Mouse (Mus musculus) fibroblast of lung, adult 2 months (primary cell): ENCODE results near the gene Sh2b2.
"Not testable (repeated sequence)": the region's sequence is repeated elsewhere in the genome, so short reads cannot be mapped to it uniquely, and the experiment has no call there.

Experiments
- DNase-seq: peaks from one replicate; pipeline ENCODE4 v3.0.0-alpha.2; 2011; ENCODE audit warnings: low read depth

Sh2b2 gene

DNA sequence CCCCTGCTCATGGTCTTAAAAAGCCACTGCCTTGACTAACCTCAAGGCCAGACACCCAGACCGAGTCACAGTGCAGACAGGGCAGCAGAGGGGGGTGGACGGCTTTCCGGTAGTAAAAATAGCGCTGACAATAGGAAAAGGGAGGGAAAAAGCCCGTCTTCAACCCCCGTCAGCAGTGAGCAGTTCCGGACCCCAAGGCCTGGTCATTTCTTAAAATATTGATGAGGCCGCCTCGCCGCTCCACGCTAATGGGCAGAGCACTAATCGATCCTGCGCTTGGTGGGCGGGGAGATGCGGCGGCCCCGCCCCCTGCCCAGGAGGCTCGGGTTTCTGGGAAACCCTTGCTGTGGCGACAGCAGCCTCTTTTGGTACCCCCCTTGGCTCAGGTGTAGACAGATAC is 8.7 kb downstream of the Sh2b2 start:
- no peak for DNase-seq

DNA sequence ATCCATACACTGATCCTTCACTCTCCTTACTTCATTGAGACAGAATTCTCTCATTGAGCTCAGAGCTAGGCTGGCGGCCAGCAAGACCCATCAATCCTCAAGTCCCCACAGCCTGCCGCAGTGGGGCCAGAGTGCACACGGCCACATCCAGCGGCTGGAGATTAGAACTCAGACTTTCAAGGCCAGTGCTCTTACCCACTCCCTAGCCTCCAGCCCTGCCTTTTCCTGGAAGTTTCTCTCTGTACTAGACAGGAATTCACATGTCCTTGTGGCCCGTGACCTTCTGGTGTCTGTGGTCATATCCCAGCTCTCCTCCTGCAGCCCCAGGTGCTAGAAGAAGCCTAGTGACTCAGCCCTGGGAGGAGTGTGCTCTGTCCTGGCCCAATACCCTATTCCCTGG is 9.7 kb downstream of the Sh2b2 start:
- DNase-seq, result no peak

DNA sequence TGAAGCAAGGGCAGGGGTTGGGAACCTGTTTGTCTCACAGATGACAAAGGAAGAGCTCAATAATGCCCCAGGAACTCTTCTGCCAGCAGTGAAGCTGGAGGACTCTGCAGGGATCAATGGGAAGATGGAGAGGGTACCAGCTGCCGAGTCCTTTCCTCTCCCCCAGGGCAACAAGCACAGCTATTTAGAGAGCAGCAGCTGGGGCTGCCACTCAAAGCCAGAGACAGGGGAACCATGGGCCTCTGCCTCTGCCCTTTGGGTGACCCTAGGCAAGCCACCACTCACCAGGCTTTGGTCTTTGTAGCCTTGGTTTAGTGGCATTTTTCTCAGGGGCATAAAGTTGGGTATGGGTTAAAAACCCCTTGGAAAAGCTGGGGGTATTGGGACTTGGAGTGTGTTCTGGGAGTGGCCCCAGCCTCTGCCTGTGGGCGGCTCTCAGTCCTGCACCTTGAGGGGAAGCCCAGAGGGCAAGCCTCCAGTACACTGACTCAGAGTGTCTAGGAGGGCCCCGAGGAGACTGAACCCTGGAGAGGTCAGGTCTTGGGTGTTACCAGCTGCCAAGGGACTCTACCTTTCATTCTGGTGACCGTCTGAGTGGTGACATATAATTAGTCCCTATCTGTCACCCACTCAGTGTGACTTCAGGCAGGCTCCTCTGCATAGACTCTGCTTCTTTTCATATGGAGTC is 15.9 kb downstream of the Sh2b2 start:
- DNase-seq, result no peak

- DNase-seq, result no peak
Measured at GRCm38 (mm10) chr5:136226246-136226876, 20.0 kb downstream of the Sh2b2 start.

- no peak for DNase-seq
Measured at GRCm38 (mm10) chr5:136218585-136218984, 27.8 kb downstream of the Sh2b2 start.

DNA sequence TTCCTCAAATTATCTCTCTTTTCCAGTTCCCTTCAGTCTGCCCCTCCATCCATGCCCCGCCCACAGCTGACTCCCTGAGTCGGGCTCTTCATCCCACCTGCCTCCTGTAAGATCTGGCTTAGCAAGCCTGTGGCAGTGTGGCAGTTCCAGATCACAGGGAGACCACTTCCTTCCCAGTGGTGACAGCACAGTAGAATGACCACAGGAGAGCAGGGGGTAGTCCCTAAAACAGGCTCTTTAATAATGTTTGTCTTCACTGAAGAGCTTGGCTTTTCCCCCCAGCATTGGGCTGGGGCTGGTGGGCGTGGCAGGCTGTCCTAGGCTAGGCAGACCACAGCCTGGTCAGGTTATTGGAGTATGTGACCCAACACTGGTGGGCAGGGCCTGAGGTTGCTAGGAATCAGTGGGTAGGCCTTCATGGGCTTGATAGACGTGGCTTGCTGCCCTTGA is 28.4 kb downstream of the Sh2b2 start:
- no peak for DNase-seq

GRCm38 (mm10) chr5:136217004-136217665 is 29.2 kb downstream of the Sh2b2 start:
- DNase-seq, result no peak

DNA sequence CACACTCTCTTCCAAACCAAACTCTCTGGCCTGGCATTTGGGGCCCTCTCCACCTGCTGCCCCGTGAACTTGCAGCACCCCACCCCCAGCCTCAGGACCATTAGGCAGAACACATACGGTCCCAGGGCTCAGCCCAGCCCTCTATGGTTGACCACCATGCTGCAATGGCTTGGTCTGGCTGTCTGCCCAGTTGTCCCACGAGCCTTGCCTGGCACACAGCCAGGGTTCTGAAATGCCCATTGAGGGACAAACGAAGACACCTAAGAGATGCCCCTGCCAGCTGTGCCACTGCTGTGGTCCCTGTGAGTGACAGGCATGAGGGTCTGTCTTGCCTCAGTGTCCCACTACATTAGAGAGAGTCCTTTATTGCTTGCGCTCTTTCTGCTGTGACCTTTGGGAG is 30.4 kb downstream of the Sh2b2 start:
- no peak for DNase-seq

DNA sequence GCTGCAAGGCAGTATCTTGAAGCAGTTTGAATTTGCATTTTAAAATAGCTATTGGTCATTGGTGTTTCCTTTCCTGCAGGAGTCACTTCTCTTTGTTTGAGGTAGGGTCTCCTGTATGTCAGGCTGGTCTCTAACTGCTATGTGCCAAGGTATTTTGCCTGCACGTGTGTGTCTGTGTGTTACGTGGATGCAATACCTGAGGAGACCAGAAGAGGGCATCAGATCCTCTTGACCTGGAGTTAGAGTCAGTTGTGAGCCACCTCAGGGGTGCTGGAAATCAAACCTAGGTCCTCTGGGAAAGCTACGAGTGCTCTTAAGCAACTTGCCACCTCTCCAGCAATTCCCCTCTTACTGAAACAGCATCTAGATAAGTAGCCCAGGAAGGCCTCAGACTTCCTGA is 31.1 kb downstream of the Sh2b2 start:
- no peak for DNase-seq

DNA sequence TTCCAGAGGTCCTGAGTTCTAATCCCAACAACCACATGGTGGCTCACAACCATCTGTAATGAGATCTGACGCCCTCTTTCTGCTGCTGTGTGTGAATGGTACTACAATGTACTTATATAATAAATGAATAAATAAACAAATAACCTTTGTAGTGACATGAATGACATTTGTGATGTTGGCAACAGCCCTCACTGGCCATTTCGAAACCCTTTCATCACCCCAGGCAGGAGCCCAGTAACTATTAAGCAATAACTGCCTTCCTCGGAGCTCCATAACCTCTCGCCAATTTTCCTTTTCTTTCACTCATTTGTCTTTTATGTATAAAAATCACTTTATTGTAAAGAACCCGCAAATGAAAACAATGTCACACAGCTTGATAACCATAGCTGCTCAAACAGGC is 32.6 kb downstream of the Sh2b2 start:
- peak; percentile 12 for DNase-seq

DNA sequence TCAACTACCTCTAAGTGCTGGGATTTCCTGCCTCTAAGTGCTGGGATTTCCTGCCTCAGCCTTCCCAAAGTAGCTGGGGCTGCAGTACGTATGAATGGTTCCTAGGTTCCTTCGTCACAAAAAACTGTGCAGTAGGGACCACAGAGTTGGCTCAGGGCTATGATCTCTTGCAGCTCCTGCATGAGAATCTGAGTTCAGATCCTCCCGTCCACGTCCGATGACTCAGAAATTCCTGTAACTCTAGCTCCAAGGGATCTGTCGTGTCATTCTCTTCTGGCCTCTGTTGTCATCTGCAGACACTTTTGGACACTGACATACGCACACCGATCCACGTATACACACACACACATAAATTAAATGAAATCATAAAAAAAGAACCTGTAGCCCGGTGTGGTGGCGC is 33.6 kb downstream of the Sh2b2 start:
- DNase-seq, result no peak

DNA sequence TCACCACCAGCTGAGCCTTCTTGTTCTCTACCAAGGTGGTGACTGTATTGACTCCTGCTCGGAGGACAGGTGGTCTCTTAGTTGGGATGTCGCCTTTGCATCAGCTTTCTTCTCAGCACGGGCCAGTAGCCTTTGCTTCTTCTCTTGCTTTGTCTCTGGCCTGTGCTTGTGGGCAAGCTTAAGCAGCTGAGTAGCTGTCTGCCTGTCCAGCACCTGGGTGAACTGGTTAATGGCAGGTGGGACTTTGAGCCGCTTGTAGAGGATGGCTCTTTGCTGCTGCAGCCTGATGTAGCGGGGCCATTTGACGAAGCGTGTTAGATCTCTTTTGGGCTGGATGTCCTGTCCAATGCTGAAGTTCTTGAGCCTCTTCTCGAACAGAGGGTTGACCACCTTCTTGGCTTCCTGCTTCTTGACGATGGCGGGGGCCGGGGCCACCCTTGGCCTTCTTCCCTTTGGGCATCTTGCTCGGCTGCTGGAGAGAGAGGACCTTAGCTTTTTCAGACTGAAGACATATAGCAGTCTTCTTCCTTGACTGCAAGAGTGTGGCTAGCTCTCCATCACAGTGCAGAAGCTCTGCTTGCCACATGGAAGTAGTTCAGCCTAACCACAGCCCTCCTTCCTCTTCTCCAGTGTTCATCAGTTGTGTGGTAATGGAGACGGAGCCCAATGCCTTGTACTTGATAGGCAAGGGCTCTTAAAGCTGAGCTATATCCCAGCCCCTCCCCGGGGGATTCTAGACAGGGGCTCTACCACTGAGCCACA is 34.8 kb downstream of the Sh2b2 start:
- DNase-seq, result not testable (repeated sequence)

DNA sequence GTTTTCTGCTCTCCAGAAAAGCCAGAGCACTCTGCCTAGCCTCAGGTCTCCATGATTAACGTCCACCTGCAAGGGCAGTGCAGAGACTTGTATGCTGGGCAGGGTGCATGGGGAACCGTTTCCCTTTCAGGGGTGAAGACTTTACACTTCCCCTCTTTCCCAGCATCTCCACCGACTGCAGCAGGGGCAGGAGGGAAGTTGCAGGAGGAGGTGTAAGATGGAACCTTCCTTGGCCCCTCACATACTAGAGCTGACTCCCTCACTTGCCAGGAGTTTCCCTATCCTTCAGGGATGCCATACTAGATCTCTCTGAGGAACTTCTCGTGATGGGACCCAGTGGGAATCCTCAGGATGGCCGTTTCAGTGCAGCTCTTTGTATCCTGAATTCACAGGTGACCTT is 35.8 kb downstream of the Sh2b2 start:
- DNase-seq, result no peak

- peak; percentile 18 for DNase-seq
Measured at GRCm38 (mm10) chr5:136201832-136202231, 44.5 kb downstream of the Sh2b2 start.

GRCm38 (mm10) chr5:136199526-136199925 is 46.8 kb downstream of the Sh2b2 start:
- peak; percentile 16 for DNase-seq

DNA sequence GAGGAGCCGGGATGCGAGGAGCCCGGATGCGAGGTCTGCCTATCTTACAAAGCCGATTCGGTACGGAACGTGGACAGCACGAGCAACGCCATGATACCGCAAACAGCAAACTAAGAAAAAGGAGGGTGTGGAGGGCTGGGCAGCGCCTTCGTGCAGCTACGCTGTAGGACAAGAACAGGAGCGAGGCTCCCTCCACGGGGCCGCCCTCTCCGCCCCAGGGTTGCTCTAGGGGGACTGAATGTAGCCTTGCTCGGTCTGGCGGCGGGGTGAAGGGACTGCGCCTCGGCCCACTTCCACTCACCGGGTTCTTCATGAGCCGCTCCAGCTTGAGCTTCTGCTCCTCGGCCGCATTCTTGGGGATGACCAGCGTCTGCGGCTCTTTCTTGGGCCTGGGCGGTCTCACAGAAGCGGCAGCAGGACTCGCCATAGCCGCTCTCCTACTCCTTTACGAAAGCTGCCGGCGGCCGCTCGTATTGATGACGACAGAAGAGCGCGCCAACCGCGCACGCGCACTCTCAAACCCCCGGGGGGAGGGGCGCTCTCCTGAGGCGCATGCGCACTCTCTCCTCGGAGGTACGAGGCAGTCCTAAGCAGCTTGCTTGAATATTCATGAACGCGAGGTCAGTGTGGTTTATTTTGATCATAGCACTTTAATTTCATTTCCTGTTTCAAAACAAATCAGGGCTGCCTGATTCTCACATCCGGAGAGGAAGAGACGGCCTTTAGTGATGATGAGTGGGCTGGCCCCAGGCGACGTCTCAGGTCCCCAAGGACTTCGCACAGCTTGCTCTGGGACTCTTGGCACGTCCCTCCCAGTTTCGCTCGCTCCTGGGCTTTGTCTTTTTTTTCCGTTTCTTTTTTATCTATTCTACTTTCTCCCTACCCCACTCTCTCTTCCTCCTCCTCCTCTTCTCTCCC is 47.6 kb downstream of the Sh2b2 start, which contains the start of gene Prkrip1:
Gene Prkrip1, minus strand, starts transcription at position 490 of the 918 bp plus-strand sequence.
- DNase-seq, result peak; percentile 92

GRCm38 (mm10) chr5:136191870-136192269 is 54.5 kb downstream of the Sh2b2 start:
- no peak for DNase-seq

GRCm38 (mm10) chr5:136186723-136187122 is 59.6 kb downstream of the Sh2b2 start:
- peak; percentile 29 for DNase-seq

DNA sequence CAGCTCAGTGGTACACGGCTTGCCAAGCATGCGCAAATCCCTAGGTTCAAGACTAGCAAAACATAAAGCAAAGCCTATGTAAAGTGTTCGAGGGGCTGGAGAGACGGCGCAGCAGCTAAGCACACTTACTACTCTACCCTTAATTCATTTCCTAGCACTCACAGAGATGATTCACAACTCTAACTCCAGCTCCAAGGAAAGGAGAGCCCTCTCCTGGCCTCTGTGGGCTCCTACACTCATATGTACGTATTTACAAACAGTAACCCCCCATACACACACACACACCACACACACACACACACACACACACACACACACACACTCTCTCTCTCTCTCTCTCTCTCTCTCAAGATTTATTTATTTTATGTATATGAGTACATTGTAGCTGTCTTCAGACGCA is 62.6 kb downstream of the Sh2b2 start:
- DNase-seq, result no peak

DNA sequence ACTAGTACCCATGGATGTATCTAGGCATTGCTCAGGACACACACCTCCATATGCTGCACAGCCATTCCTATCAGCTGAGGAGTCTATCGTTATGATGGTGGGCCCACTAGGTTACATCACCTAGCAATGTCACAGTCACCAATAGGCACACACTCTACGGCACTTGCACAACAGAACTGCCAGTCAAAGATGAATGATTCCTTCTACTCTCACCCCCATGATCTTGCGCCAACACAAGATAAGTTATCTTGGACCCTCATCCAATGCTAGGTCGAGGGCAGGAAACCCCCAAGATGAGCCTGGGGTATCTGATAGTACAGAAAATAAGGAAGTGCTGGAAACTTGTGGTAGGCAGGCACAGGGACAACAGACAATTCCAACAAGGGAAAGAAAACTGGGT is 63.5 kb downstream of the Sh2b2 start:
- DNase-seq, result no peak

GRCm38 (mm10) chr5:136182049-136182448 is 64.3 kb downstream of the Sh2b2 start:
- no peak for DNase-seq
